Mouse (Mus musculus) neural tube, embryonic 15.5 days (tissue): Measurements from ENCODE around the gene Chchd3. TPM values are rescaled to one million over a fixed set of nuclear protein-coding genes. Genes with fewer than 3 reads are reported as not detected.

Experiments used
- ATAC-seq: fragments of 200-750 bp; cut with Nextera tagmentation; 2 replicates; pipeline ENCODE4 v1.8.0; 2017; ENCODE audit warnings: mild to moderate bottlenecking, moderate TSS enrichment, moderate library complexity; ENCODE audit not compliant: low FRiP score
- H3K27ac ChIP-seq: fragments of 300-500 bp; sonication (generic); replicated peaks from 2 replicates; pipeline ENCODE4 v1.5.1; 2015; ENCODE audit warnings: mild to moderate bottlenecking, inconsistent platforms
- H3K27me3 ChIP-seq: fragments of 300-500 bp; sonication (generic); replicated peaks from 2 replicates; pipeline ENCODE4 v1.6.1; 2015; ENCODE audit warnings: inconsistent platforms
- H3K36me3 ChIP-seq: fragments of 300-500 bp; sonication (generic); 2 replicates; pipeline ENCODE4 v1.6.1; 2015; ENCODE audit warnings: inconsistent platforms
- H3K4me1 ChIP-seq: fragments of 300-500 bp; sonication (generic); 2 replicates; pipeline ENCODE4 v1.6.1; 2015; ENCODE audit warnings: inconsistent platforms
- H3K4me2 ChIP-seq: fragments of 300-500 bp; sonication (generic); 2 replicates; pipeline ENCODE4 v1.6.1; 2015; ENCODE audit warnings: inconsistent platforms, mild to moderate bottlenecking, moderate library complexity
- H3K4me3 ChIP-seq: fragments of 300-500 bp; sonication (generic); replicated peaks from 2 replicates; pipeline ENCODE4 v1.5.1; 2015; ENCODE audit warnings: mild to moderate bottlenecking, inconsistent platforms
- H3K9ac ChIP-seq: fragments of 300-500 bp; sonication (generic); replicated peaks from 2 replicates; pipeline ENCODE4 v1.6.1; 2015; ENCODE audit warnings: mild to moderate bottlenecking, inconsistent platforms
- H3K9me3 ChIP-seq: fragments of 300-500 bp; sonication (generic); replicated peaks from 2 replicates; pipeline ENCODE4 v1.6.1; 2016; ENCODE audit warnings: inconsistent platforms
- WGBS: fragments of 180-500 bp; shearing (Covaris S2); methylation state at CpG from one replicate; pipeline ENCODE4 v1.1.7; 2015; ENCODE audit warnings: mixed read lengths; 5-methylcytosine and 5-hydroxymethylcytosine counted together
- polyA plus RNA-seq: library from polyadenylated mRNA; unstranded; fragments of >200 nt; fragmentation: Nextera tagmentation; extraction: Ambion mirVana; gene quantifications from 2 replicates; pipeline ENCODE4 v1.2.1, GENCODE M21; 2015

Gene Chchd3
- polyA plus RNA-seq, 1 experiment from 2014 or later: 104 TPM

GRCm38 (mm10) chr6:32795653-32796500, 264.2 kb downstream of the Chchd3 start:
- WGBS: 47% methylated on average over 8 of the region's 8 CpGs
- Histone ChIP-seq H3K36me3 (peaks cover 5% of the 10 kb centered on the region; the same call in 1 of the 2 replicates), H3K27ac (no peak overlapping the region)

GRCm38 (mm10) chr6:32793575-32793974, 266.5 kb downstream of the Chchd3 start:
- Histone ChIP-seq H3K36me3 (peaks cover 5% of the 10 kb centered on the region; the same call in 1 of the 2 replicates), H3K9ac (no peak overlapping the region), H3K4me3 (no peak overlapping the region), H3K4me1 (peaks cover 15% of the 10 kb centered on the region), H3K27ac (no peak overlapping the region), H3K27me3 (no peaks in the 10 kb centered on the region), H3K4me2 (no peak overlapping the region), H3K9me3 (no peaks in the 10 kb centered on the region)
- no peak for ATAC-seq
- 91% methylated on average over 1 of the region's 1 CpGs for WGBS

More at GRCm38 (mm10) chr6:32795653-32796500, 264.2 kb downstream of the Chchd3 start:
- H3K27me3 ChIP-seq: no peaks in the 10 kb centered on the region
- no peak overlapping the region for H3K9ac ChIP-seq
- ATAC-seq: no peak; the same call in 1 of the 2 replicates
- H3K9me3 ChIP-seq: no peaks in the 10 kb centered on the region
- no peak overlapping the region for H3K4me3 ChIP-seq
- H3K4me2 ChIP-seq: no peak overlapping the region
- peaks cover 15% of the 10 kb centered on the region for H3K4me1 ChIP-seq

- Histone ChIP-seq H3K27ac (no peak overlapping the region), H3K9me3 (no peaks in the 10 kb centered on the region), H3K4me2 (no peak overlapping the region), H3K4me1 (peaks cover 15% of the 10 kb centered on the region), H3K4me3 (no peak overlapping the region), H3K27me3 (no peaks in the 10 kb centered on the region), H3K36me3 (peaks cover 5% of the 10 kb centered on the region; the same call in 1 of the 2 replicates), H3K9ac (no peak overlapping the region)
- 98% methylated on average over 3 of the region's 3 CpGs for WGBS
- ATAC-seq: no peak
Observed at GRCm38 (mm10) chr6:32793163-32793562, 266.9 kb downstream of the Chchd3 start.

GRCm38 (mm10) chr6:32790487-32790886, 269.6 kb downstream of the Chchd3 start:
- Histone ChIP-seq H3K4me1 (0 out of 2 replicates have a peak, but pooled peaks cover under 1% of the 10 kb centered on the region), H3K4me2 (no peak overlapping the region), H3K27me3 (no peaks in the 10 kb centered on the region), H3K36me3 (peaks cover 5% of the 10 kb centered on the region; the same call in 1 of the 2 replicates), H3K9ac (no peak overlapping the region), H3K9me3 (no peaks in the 10 kb centered on the region), H3K27ac (no peak overlapping the region), H3K4me3 (no peak overlapping the region)
- 87% methylated on average over 4 of the region's 4 CpGs for WGBS
- ATAC-seq: no peak

GRCm38 (mm10) chr6:32787399-32787798, 272.7 kb downstream of the Chchd3 start:
- Histone ChIP-seq H3K4me3 (no peak overlapping the region), H3K9ac (no peak overlapping the region), H3K4me2 (no peak overlapping the region), H3K36me3 (peaks cover 5% of the 10 kb centered on the region; the same call in 1 of the 2 replicates), H3K4me1 (no peaks in the 10 kb centered on the region), H3K9me3 (no peaks in the 10 kb centered on the region), H3K27ac (no peak overlapping the region), H3K27me3 (no peaks in the 10 kb centered on the region)
- WGBS: 34% methylated on average over 1 of the region's 1 CpGs
- ATAC-seq: no peak

GRCm38 (mm10) chr6:32786196-32786595, 273.9 kb downstream of the Chchd3 start:
- no peak for ATAC-seq
- Histone ChIP-seq H3K9me3 (no peaks in the 10 kb centered on the region), H3K27me3 (no peaks in the 10 kb centered on the region), H3K27ac (no peak overlapping the region), H3K36me3 (no peaks in the 10 kb centered on the region; the same call in 1 of the 2 replicates), H3K4me2 (no peak overlapping the region), H3K4me3 (no peak overlapping the region), H3K4me1 (no peaks in the 10 kb centered on the region), H3K9ac (no peak overlapping the region)
- 98% methylated on average over 5 of the region's 5 CpGs for WGBS

GRCm38 (mm10) chr6:32783102-32783501, 277.0 kb downstream of the Chchd3 start:
- H3K4me1 ChIP-seq: peaks cover 11% of the 10 kb centered on the region
- no peak overlapping the region for H3K4me2 ChIP-seq
- WGBS: 86% methylated on average over 4 of the region's 4 CpGs
- H3K9me3 ChIP-seq: no peaks in the 10 kb centered on the region
- no peak overlapping the region for H3K27ac ChIP-seq
- H3K9ac ChIP-seq: no peak overlapping the region
- ATAC-seq: no peak
- H3K27me3 ChIP-seq: no peaks in the 10 kb centered on the region
- H3K4me3 ChIP-seq: no peak overlapping the region
- H3K36me3 ChIP-seq: no peaks in the 10 kb centered on the region

- peak overlapping the region; percentile 42 for H3K4me2 ChIP-seq
- no peak overlapping the region for H3K9ac ChIP-seq
- H3K4me1 ChIP-seq: peaks cover 11% of the 10 kb centered on the region
Observed at GRCm38 (mm10) chr6:32780602-32781001, 279.5 kb downstream of the Chchd3 start.

GRCm38 (mm10) chr6:32776384-32776783, 283.7 kb downstream of the Chchd3 start:
- WGBS: 64% methylated on average over 11 of the region's 11 CpGs
- Histone ChIP-seq H3K4me1 (peaks cover 11% of the 10 kb centered on the region), H3K4me3 (no peak overlapping the region), H3K4me2 (no peak overlapping the region), H3K36me3 (no peaks in the 10 kb centered on the region), H3K9ac (no peak overlapping the region), H3K27me3 (no peaks in the 10 kb centered on the region), H3K27ac (no peak overlapping the region), H3K9me3 (no peaks in the 10 kb centered on the region)
- ATAC-seq: no peak

More at GRCm38 (mm10) chr6:32780602-32781001, 279.5 kb downstream of the Chchd3 start:
- H3K4me3 ChIP-seq: no peak overlapping the region
- no peaks in the 10 kb centered on the region for H3K27me3 ChIP-seq
- 0 out of 2 replicates have a peak overlapping the region, but pooled peaks have one; percentile 13 for H3K27ac ChIP-seq
- ATAC-seq: no peak; the same call in 1 of the 2 replicates
- no peaks in the 10 kb centered on the region for H3K36me3 ChIP-seq
- 28% methylated on average over 11 of the region's 11 CpGs for WGBS
- no peaks in the 10 kb centered on the region for H3K9me3 ChIP-seq

- Histone ChIP-seq H3K36me3 (no peaks in the 10 kb centered on the region), H3K27me3 (no peaks in the 10 kb centered on the region), H3K4me2 (no peak overlapping the region), H3K4me3 (no peak overlapping the region), H3K9ac (no peak overlapping the region), H3K27ac (no peak overlapping the region), H3K4me1 (no peaks in the 10 kb centered on the region), H3K9me3 (no peaks in the 10 kb centered on the region)
- 84% methylated on average over 10 of the region's 10 CpGs for WGBS
- ATAC-seq: no peak
Observed at GRCm38 (mm10) chr6:32754524-32754923, 305.5 kb downstream of the Chchd3 start.

GRCm38 (mm10) chr6:32749821-32750220, 310.2 kb downstream of the Chchd3 start:
- no peak overlapping the region for H3K9ac ChIP-seq
- no peaks in the 10 kb centered on the region for H3K9me3 ChIP-seq
- no peaks in the 10 kb centered on the region for H3K27me3 ChIP-seq
- no peak for ATAC-seq
- no peak overlapping the region for H3K4me3 ChIP-seq
- 0 out of 2 replicates have a peak, but pooled peaks cover 4% of the 10 kb centered on the region for H3K4me1 ChIP-seq
- H3K4me2 ChIP-seq: no peak overlapping the region
- no peak overlapping the region for H3K27ac ChIP-seq
- no peaks in the 10 kb centered on the region for H3K36me3 ChIP-seq
- WGBS: 96% methylated on average over 1 of the region's 1 CpGs

- no peaks in the 10 kb centered on the region for H3K27me3 ChIP-seq
- H3K9ac ChIP-seq: no peak overlapping the region
- H3K36me3 ChIP-seq: no peaks in the 10 kb centered on the region
- H3K9me3 ChIP-seq: no peaks in the 10 kb centered on the region
- H3K4me2 ChIP-seq: no peak overlapping the region
- 0 out of 2 replicates have a peak, but pooled peaks cover 4% of the 10 kb centered on the region for H3K4me1 ChIP-seq
- H3K4me3 ChIP-seq: no peak overlapping the region
- no peak overlapping the region for H3K27ac ChIP-seq
- 13% methylated on average over 6 of the region's 6 CpGs for WGBS
- peak; percentile 50; the same call in 1 of the 2 replicates for ATAC-seq
Observed at GRCm38 (mm10) chr6:32748777-32749176, 311.3 kb downstream of the Chchd3 start.
